Mouse (Mus musculus): ENCODE data around the gene Pmis2.

The Pmis2 gene

DNA sequence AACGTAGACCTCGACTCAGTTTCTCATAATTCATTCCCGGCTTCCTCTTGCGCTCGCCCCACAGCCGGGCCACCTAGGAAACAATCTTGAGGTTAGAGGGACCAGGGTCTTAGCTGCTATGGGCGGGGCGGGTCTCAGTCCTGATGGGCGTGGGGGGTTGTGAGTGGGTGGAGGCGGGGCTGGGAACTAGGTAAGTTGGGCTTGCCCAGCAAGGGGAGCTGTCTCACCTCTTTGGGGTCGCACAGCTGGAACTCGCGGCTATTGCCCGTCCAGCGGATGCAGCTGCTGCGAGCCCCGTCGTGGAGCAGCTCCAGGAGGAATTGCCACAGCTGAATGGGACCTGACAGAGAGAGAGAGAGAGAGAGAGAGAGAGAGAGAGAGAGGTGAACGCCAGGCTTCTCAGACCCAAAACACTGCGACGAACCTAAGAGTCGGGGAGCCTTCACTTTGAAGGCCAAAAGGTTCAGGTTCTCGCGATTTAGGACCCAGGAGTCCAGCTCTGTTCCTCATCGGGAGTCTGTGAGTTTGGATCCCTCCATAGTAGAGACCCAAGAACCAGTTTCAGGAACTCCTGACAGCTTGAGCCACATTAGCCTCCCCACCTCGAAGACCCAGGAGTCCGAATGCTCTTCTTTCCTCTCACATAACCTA is 37.5 kb downstream of the Pmis2 start:
- DNase-seq (ENCODE audit: low spot score) = no peak

DNA sequence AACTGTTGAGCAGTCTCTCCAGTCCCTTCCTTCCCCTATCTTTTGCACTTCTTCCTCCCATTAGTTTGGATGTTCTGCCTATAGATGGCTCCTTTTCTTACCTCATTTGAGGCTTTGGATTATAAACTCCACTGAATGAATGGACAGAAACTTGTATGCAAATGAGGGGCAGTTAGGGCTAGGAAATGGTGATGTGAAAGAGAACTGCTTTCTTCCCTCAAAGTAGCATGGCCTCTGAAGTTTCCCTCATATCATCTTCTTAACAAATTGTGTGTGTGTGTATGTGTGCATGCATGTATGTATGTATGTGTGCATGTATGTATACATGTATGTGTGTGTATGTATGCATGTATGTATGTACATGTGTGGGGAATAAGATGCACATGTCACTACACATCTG is 42.4 kb downstream of the Pmis2 start:
- no peak for DNase-seq (ENCODE audit: low spot score)

GRCm38 (mm10) chr7:30626647-30627046 is 44.8 kb downstream of the Pmis2 start:
- DNase-seq (ENCODE audit: low spot score) = no peak

DNA sequence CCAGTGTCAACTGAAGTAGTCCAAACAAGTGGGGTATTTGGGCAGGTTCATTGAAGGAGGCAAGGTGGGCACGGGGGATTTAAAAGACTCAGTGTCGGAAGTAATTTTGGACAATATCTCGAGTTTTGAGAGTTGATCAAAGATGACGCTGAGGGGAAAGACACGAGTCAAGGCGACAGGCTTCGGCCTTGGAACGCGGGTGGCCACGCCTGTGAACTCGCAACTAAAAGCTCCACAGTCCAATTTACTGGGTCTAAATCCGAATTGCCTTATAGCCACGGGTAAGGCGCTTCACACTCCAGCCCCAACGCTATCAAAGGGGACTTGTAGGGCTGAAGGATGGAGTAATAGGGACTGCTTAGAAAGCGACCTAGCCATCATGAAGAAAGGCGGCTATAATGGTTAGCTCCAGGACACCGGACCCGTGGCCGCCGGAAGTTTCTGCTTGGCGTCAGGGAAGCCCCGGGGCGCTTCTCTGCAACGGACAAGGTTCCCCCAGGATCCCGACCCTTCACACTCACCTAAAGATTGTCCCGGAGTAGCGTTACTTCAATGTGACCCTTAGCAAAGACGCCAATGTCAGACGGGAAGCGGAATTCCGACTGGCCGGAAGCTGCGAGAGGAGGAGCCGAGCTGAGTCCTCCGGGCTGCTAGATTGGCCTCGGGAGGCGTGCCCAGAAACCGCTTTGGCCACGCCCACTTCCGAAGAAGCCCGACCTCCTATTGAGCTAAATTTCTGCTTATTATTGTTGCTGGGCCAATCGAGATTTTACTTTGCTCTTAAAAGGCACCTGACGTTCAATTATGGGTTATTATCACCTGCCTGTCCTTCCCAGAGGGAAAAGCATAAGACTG is 45.6 kb downstream of the Pmis2 start, which contains the start of gene Cox6b1:
Cox6b1 (minus strand) TSS at position 622 of the 855 bp plus-strand sequence.
- peak; percentile 80 for DNase-seq (ENCODE audit: low spot score)

Measured in ovary, adult 18-20 months (tissue).